Mouse (Mus musculus): Measurements from ENCODE around the gene Klhl29. TPM values are rescaled to one million over a fixed set of nuclear protein-coding genes. Genes with fewer than 3 reads are reported as not detected.

Klhl29 gene
- total and polyA plus RNA-seq, 2 experiments from 2014 or later, result 3.0 to 16.7 TPM

- Histone ChIP-seq H3K27ac (no peak overlapping the region), H3K4me3 (ENCODE audit: low read length) (no peak overlapping the region)
- 73% methylated on average over 9 of the region's 9 CpGs for WGBS
Measured at GRCm38 (mm10) chr12:5165411-5165810, 210.1 kb downstream of the Klhl29 start.

GRCm38 (mm10) chr12:5162672-5163071 lies 212.8 kb downstream of the Klhl29 start:
- H3K4me1 ChIP-seq (ENCODE audit: insufficient read depth, low read length), result no peaks in the 10 kb centered on the region
- H3K4me3 ChIP-seq (ENCODE audit: low read length), result no peak overlapping the region
- peak overlapping the region; percentile 26; the same call in 1 of the 2 replicates for H3K27ac ChIP-seq
- H3K36me3 ChIP-seq (ENCODE audit: insufficient read depth, low read length), result no peaks in the 10 kb centered on the region
- 80% methylated on average over 6 of the region's 6 CpGs for WGBS
- H3K4me2 ChIP-seq (ENCODE audit: low read depth, low read length), result no peak overlapping the region
- TF ChIP-seq CTCF (IDR thresholded peaks at IDR 0.05; ENCODE audit: low read depth), result no peak
- DNase-seq (ENCODE audit: low spot score) (no peak), ATAC-seq (no peak)
- no peaks in the 10 kb centered on the region for H3K27me3 ChIP-seq (ENCODE audit: insufficient read depth, low read length)
- no peaks in the 10 kb centered on the region for H3K9me3 ChIP-seq (ENCODE audit: low read length)
- no peak overlapping the region for H3K9ac ChIP-seq (replicated peaks; ENCODE audit: low read length)

More at GRCm38 (mm10) chr12:5165411-5165810, 210.1 kb downstream of the Klhl29 start:
- no peak for DNase-seq (ENCODE audit: low spot score)
- TF ChIP-seq CTCF (IDR thresholded peaks at IDR 0.05; ENCODE audit: low read depth), result no peak
- Histone ChIP-seq H3K9ac (replicated peaks; ENCODE audit: low read length) (no peak overlapping the region), H3K4me1 (ENCODE audit: insufficient read depth, low read length) (no peaks in the 10 kb centered on the region), H3K9me3 (ENCODE audit: low read length) (no peaks in the 10 kb centered on the region), H3K36me3 (ENCODE audit: insufficient read depth, low read length) (no peaks in the 10 kb centered on the region), H3K27me3 (ENCODE audit: insufficient read depth, low read length) (no peaks in the 10 kb centered on the region), H3K4me2 (ENCODE audit: low read depth, low read length) (no peak overlapping the region)
- no peak for ATAC-seq

- ATAC-seq (no peak), DNase-seq (ENCODE audit: low spot score) (no peak)
- H3K4me2 ChIP-seq (ENCODE audit: low read depth, low read length), result no peak overlapping the region
- WGBS, result 86% methylated on average over 4 of the region's 4 CpGs
- no peak overlapping the region for H3K4me3 ChIP-seq (ENCODE audit: low read length)
- no peaks in the 10 kb centered on the region for H3K36me3 ChIP-seq (ENCODE audit: insufficient read depth, low read length)
- TF ChIP-seq CTCF (IDR thresholded peaks at IDR 0.05; ENCODE audit: low read depth), result no peak
- H3K9me3 ChIP-seq (ENCODE audit: low read length), result no peaks in the 10 kb centered on the region
- no peak overlapping the region for H3K9ac ChIP-seq (replicated peaks; ENCODE audit: low read length)
- no peak overlapping the region for H3K27ac ChIP-seq
- H3K4me1 ChIP-seq (ENCODE audit: insufficient read depth, low read length), result no peaks in the 10 kb centered on the region
- H3K27me3 ChIP-seq (ENCODE audit: insufficient read depth, low read length), result no peaks in the 10 kb centered on the region
Measured at GRCm38 (mm10) chr12:5161631-5162030, 213.9 kb downstream of the Klhl29 start.

- no peak overlapping the region for H3K27ac ChIP-seq
- no peaks in the 10 kb centered on the region for H3K4me1 ChIP-seq (ENCODE audit: insufficient read depth, low read length)
- H3K4me3 ChIP-seq (ENCODE audit: low read length), result no peak overlapping the region
- no peaks in the 10 kb centered on the region for H3K9me3 ChIP-seq (ENCODE audit: low read length)
- H3K4me2 ChIP-seq (ENCODE audit: low read depth, low read length), result no peak overlapping the region
- peak; percentile 11; the same call in 1 of the 2 replicates for ATAC-seq
- no peaks in the 10 kb centered on the region for H3K27me3 ChIP-seq (ENCODE audit: insufficient read depth, low read length)
- H3K36me3 ChIP-seq (ENCODE audit: insufficient read depth, low read length), result no peaks in the 10 kb centered on the region
- no peak overlapping the region for H3K9ac ChIP-seq (replicated peaks; ENCODE audit: low read length)
- no peak for TF ChIP-seq CTCF (IDR thresholded peaks at IDR 0.05; ENCODE audit: low read depth)
- no peak for DNase-seq (ENCODE audit: low spot score)
- 71% methylated on average over 5 of the region's 5 CpGs for WGBS
Measured at GRCm38 (mm10) chr12:5157931-5158481, 217.5 kb downstream of the Klhl29 start.

GRCm38 (mm10) chr12:5157021-5157681 lies 218.3 kb downstream of the Klhl29 start:
- H3K4me2 ChIP-seq (ENCODE audit: low read depth, low read length), result no peak overlapping the region
- H3K4me3 ChIP-seq (ENCODE audit: low read length), result no peak overlapping the region
- H3K36me3 ChIP-seq (ENCODE audit: insufficient read depth, low read length), result no peaks in the 10 kb centered on the region
- H3K4me1 ChIP-seq (ENCODE audit: insufficient read depth, low read length), result no peaks in the 10 kb centered on the region
- 75% methylated on average over 6 of the region's 6 CpGs for WGBS
- TF ChIP-seq CTCF (IDR thresholded peaks at IDR 0.05; ENCODE audit: low read depth), result no peak
- peak; percentile 65 for ATAC-seq
- H3K27me3 ChIP-seq (ENCODE audit: insufficient read depth, low read length), result no peaks in the 10 kb centered on the region
- no peak overlapping the region for H3K9ac ChIP-seq (replicated peaks; ENCODE audit: low read length)
- no peaks in the 10 kb centered on the region for H3K9me3 ChIP-seq (ENCODE audit: low read length)
- H3K27ac ChIP-seq, result no peak overlapping the region
- peak; percentile 32 for DNase-seq (ENCODE audit: low spot score)

GRCm38 (mm10) chr12:5155177-5155576 lies 220.3 kb downstream of the Klhl29 start:
- 87% methylated on average over 3 of the region's 3 CpGs for WGBS
- Histone ChIP-seq H3K27ac (no peak overlapping the region), H3K27me3 (ENCODE audit: insufficient read depth, low read length) (no peaks in the 10 kb centered on the region), H3K36me3 (ENCODE audit: insufficient read depth, low read length) (no peaks in the 10 kb centered on the region), H3K4me1 (ENCODE audit: insufficient read depth, low read length) (no peaks in the 10 kb centered on the region), H3K9me3 (ENCODE audit: low read length) (no peaks in the 10 kb centered on the region), H3K9ac (replicated peaks; ENCODE audit: low read length) (no peak overlapping the region), H3K4me2 (ENCODE audit: low read depth, low read length) (no peak overlapping the region), H3K4me3 (ENCODE audit: low read length) (no peak overlapping the region)
- ATAC-seq (no peak), DNase-seq (ENCODE audit: low spot score) (no peak)
- TF ChIP-seq CTCF (IDR thresholded peaks at IDR 0.05; ENCODE audit: low read depth), result no peak

- peak; percentile 46 for TF ChIP-seq CTCF (IDR thresholded peaks at IDR 0.05; ENCODE audit: low read depth)
Measured at GRCm38 (mm10) chr12:5151859-5152258, 223.6 kb downstream of the Klhl29 start.

More at GRCm38 (mm10) chr12:5151859-5152258, 223.6 kb downstream of the Klhl29 start:
- Histone ChIP-seq H3K36me3 (ENCODE audit: insufficient read depth, low read length) (no peaks in the 10 kb centered on the region), H3K4me3 (ENCODE audit: low read length) (no peak overlapping the region), H3K9ac (replicated peaks; ENCODE audit: low read length) (no peak overlapping the region), H3K27me3 (ENCODE audit: insufficient read depth, low read length) (no peaks in the 10 kb centered on the region), H3K27ac (no peak overlapping the region), H3K4me2 (ENCODE audit: low read depth, low read length) (no peak overlapping the region), H3K9me3 (ENCODE audit: low read length) (no peaks in the 10 kb centered on the region), H3K4me1 (ENCODE audit: insufficient read depth, low read length) (no peaks in the 10 kb centered on the region)
- ATAC-seq, result peak; percentile 16; the same call in 1 of the 2 replicates
- DNase-seq (ENCODE audit: low spot score), result no peak
- WGBS, result 32% methylated on average over 10 of the region's 10 CpGs

All from hindbrain, postnatal 0 days (tissue).